Mouse (Mus musculus) cortical plate, adult 2 months (tissue): ENCODE results near the gene Ntn4.

ENCODE experiments used
- CTCF ChIP-seq: fragments of 200-500 bp; IDR thresholded peaks from 2 replicates; pipeline ENCODE4 v1.5.1; 2011; ENCODE audit warnings: mild to moderate bottlenecking, control low read depth, low read length; ENCODE audit not compliant: insufficient read depth; ENCODE audit errors: extremely low read depth
- POLR2A ChIP-seq: fragments of 200-500 bp; IDR thresholded peaks from 2 replicates; pipeline ENCODE4 v1.6.1; 2011; ENCODE audit warnings: mild to moderate bottlenecking, low read length, control low read depth; ENCODE audit not compliant: insufficient read depth; ENCODE audit errors: extremely low read depth

DNA sequence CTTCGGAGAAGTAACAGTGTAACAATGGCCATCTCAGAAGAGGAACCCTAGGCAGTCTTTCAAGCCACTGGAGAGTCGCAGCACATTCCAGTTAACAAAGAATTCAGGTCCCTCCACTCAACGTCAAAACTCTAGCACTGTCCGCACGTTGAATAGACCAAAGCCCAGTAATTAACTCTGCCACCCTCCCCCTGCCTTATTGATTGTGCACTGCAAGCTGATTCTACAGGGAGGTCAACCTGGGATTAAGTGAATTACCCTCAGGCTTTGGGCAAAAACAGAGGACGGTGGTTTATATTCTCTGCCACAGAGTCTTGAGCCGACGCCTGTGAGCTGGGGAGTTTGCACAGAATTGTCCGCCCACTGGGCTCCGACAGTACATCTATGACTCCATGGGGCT is 115.7 kb downstream of the Ntn4 start:
- TF ChIP-seq CTCF, result no peak
- no peak for TF ChIP-seq POLR2A
